Mouse (Mus musculus) intestine, embryonic 14.5 days (tissue): ENCODE data around the gene Nceh1. TPM values are rescaled to one million over a fixed set of nuclear protein-coding genes. Genes with fewer than 3 reads are reported as not detected.
A peak's percentile ranks its signal among the peaks of the same experiment; 100 is the strongest.

ENCODE experiments used
- ATAC-seq: fragments of 200-750 bp; cut with Nextera tagmentation; replicated peaks from 2 replicates; pipeline ENCODE4 v1.8.0; 2017; ENCODE audit warnings: low read depth, moderate number of reproducible peaks, moderate TSS enrichment, moderate library complexity; ENCODE audit not compliant: low FRiP score, low TSS enrichment
- DNase-seq: peaks from one replicate; pipeline ENCODE4 v3.0.0-alpha.2; 2018; ENCODE audit warnings: low spot score
- H3K27ac ChIP-seq: fragments of 300-500 bp; sonication (generic); 2 replicates; pipeline ENCODE4 v1.5.1; 2014; ENCODE audit warnings: low read depth, mild to moderate bottlenecking, control low read depth
- H3K27me3 ChIP-seq: fragments of 300-500 bp; sonication (generic); replicated peaks from 2 replicates; pipeline ENCODE4 v1.6.1; 2014; ENCODE audit warnings: low read length, control low read depth; ENCODE audit not compliant: control insufficient read depth, insufficient read depth
- H3K36me3 ChIP-seq: fragments of 300-500 bp; sonication (generic); 2 replicates; pipeline ENCODE4 v1.6.1; 2014; ENCODE audit warnings: low read length, control low read depth; ENCODE audit not compliant: control insufficient read depth, insufficient read depth
- H3K4me1 ChIP-seq: fragments of 300-500 bp; sonication (generic); replicated peaks from 2 replicates; pipeline ENCODE4 v1.6.1; 2014; ENCODE audit warnings: low read length, control low read depth, mixed read lengths; ENCODE audit not compliant: control insufficient read depth, insufficient read depth
- H3K4me2 ChIP-seq: fragments of 300-500 bp; sonication (generic); 2 replicates; pipeline ENCODE4 v1.6.1; 2014; ENCODE audit warnings: low read length
- H3K4me3 ChIP-seq: fragments of 300-500 bp; sonication (generic); 2 replicates; pipeline ENCODE4 v1.5.1; 2014; ENCODE audit warnings: low read depth, low read length, control low read depth, mixed read lengths
- H3K9ac ChIP-seq: fragments of 300-500 bp; sonication (generic); 2 replicates; pipeline ENCODE4 v1.6.1; 2014; ENCODE audit warnings: mild to moderate bottlenecking, low read length
- H3K9me3 ChIP-seq: fragments of 300-500 bp; sonication (generic); 2 replicates; pipeline ENCODE4 v1.6.1; 2016; ENCODE audit warnings: low read length, control low read depth; ENCODE audit not compliant: control insufficient read depth
- WGBS: fragments of 180-500 bp; shearing (Covaris S2); extraction: QIAGEN DNeasy Blood & Tissue Kit; methylation state at CpG from one replicate; pipeline ENCODE4 v1.1.7; 2014; 5-methylcytosine and 5-hydroxymethylcytosine counted together
- polyA plus RNA-seq: library from polyadenylated mRNA; unstranded; fragments of >200 nt; fragmentation: Nextera tagmentation; extraction: Ambion mirVana; gene quantifications from 2 replicates; pipeline ENCODE4 v1.2.1, GENCODE M21; 2014

The Nceh1 gene
- polyA plus RNA-seq, 1 experiment from 2014 or later = 6.5 TPM

- H3K9ac ChIP-seq = no peak overlapping the region
- H3K27ac ChIP-seq = no peak overlapping the region
- no peaks in the 10 kb centered on the region for H3K27me3 ChIP-seq
- 73% methylated on average over 1 of the region's 1 CpGs for WGBS
- no peaks in the 10 kb centered on the region for H3K4me1 ChIP-seq
- no peak overlapping the region for H3K4me3 ChIP-seq
- H3K9me3 ChIP-seq = no peaks in the 10 kb centered on the region
- no peak overlapping the region for H3K4me2 ChIP-seq
- no peak for DNase-seq
- no peak for ATAC-seq
- H3K36me3 ChIP-seq = no peaks in the 10 kb centered on the region
Measured at GRCm38 (mm10) chr3:27247785-27248184, 65.0 kb downstream of the Nceh1 start.

DNA sequence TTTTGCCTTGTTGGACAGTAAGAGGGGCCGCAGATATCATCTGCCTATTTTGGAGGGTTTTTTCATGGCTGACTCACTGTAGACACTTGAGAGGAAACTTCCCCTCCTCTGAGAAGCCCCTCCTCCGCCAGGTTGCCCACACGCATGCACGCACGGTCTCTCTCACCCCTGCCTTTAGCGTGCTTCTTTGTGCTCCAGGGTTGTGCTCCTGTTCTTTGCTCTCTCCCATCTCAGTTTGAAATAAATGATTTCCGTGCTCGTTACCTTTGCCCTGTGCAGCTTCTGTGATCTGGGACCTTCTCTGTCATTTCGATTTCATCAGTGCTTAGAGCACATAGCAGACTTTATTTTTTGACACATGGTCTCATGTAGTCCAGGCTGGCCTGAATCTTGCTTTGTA lies 66.3 kb downstream of the Nceh1 start:
- H3K4me3 ChIP-seq = no peak overlapping the region
- H3K27ac ChIP-seq = no peak overlapping the region
- no peaks in the 10 kb centered on the region for H3K36me3 ChIP-seq
- no peak for ATAC-seq
- DNase-seq = no peak
- no peak overlapping the region for H3K9ac ChIP-seq
- no peaks in the 10 kb centered on the region for H3K27me3 ChIP-seq
- no peak overlapping the region for H3K4me2 ChIP-seq
- H3K4me1 ChIP-seq = no peaks in the 10 kb centered on the region
- 85% methylated on average over 9 of the region's 9 CpGs for WGBS
- H3K9me3 ChIP-seq = no peaks in the 10 kb centered on the region

DNA sequence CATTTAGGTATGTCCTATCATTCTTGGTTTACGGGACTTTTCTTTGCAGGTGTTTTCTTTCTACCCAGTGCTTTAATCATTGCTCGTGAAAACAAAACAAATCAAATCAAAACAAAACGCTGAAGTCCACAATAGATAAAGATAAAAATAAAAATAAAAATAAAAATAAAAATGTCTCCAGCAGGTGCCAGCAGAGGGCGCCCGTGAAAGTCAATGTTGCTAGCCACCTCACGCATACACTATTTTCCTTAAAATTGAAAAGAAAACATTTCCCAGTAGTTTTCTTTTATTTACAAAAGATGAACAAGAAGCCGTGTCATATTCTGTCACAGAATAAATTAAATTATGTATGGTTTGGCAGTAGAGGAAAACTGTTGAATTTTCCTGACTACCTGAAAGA lies 68.2 kb downstream of the Nceh1 start:
- Histone ChIP-seq H3K9ac (no peak overlapping the region), H3K27me3 (no peaks in the 10 kb centered on the region), H3K9me3 (no peaks in the 10 kb centered on the region), H3K4me3 (no peak overlapping the region), H3K4me2 (no peak overlapping the region), H3K27ac (no peak overlapping the region), H3K36me3 (no peaks in the 10 kb centered on the region), H3K4me1 (no peaks in the 10 kb centered on the region)
- DNase-seq (no peak), ATAC-seq (no peak)
- WGBS = 41% methylated on average over 7 of the region's 7 CpGs

- no peak for ATAC-seq
- no peak overlapping the region for H3K27ac ChIP-seq
- DNase-seq = no peak
- H3K4me1 ChIP-seq = no peaks in the 10 kb centered on the region
- H3K36me3 ChIP-seq = no peaks in the 10 kb centered on the region
- 0 out of 2 replicates have a peak, but pooled peaks cover 2% of the 10 kb centered on the region for H3K9me3 ChIP-seq
- no peak overlapping the region for H3K9ac ChIP-seq
- no peak overlapping the region for H3K4me2 ChIP-seq
- H3K4me3 ChIP-seq = no peak overlapping the region
- WGBS = 90% methylated on average over 10 of the region's 10 CpGs
- H3K27me3 ChIP-seq = no peaks in the 10 kb centered on the region
Measured at GRCm38 (mm10) chr3:27258461-27258860, 75.7 kb downstream of the Nceh1 start.

DNA sequence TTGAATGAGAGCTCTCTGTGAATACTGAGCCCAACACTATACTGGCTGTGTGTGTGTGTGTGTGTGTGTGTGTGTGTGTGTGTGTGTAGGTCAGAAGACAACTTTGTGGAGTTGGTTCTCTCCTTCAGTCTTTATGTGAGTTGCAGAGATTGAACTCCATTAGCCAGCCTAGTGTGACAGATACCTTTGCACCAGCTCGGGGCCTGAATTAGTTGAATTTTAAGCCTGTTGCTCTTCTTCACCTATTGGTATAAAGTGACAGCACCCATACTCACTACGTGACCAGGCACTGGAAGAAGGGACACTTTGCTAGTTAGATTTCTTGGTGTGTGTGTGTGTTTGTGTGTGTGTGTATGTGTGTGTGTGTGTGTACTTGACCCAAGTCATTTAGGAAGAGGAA lies 77.6 kb downstream of the Nceh1 start:
- no peaks in the 10 kb centered on the region for H3K36me3 ChIP-seq
- 0 out of 2 replicates have a peak, but pooled peaks cover 2% of the 10 kb centered on the region for H3K9me3 ChIP-seq
- H3K27ac ChIP-seq = no peak overlapping the region
- no peaks in the 10 kb centered on the region for H3K27me3 ChIP-seq
- no peak overlapping the region for H3K4me3 ChIP-seq
- H3K9ac ChIP-seq = no peak overlapping the region
- no peak overlapping the region for H3K4me2 ChIP-seq
- no peak for ATAC-seq
- WGBS = 90% methylated on average over 2 of the region's 2 CpGs
- no peaks in the 10 kb centered on the region for H3K4me1 ChIP-seq
- no peak for DNase-seq

DNA sequence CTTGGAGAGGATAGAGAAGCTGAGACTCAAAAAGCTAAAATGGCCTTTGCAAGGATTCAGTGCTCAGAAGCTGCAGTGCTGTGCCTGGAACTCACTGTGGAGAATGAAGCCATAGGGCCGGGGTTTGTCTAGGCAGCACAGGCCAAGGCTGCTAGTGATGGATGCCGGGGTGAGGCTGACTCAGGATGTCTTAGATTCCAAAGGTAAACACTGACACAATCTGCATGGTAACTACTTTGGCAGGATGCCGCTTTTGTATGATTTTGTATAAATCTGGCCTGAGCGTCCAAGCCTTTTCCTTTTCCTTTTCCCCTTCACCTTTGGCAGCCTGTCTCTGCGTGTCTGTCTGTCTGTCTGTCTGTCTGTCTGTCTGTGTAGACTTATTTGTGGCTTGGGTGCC lies 84.6 kb downstream of the Nceh1 start:
- no peak overlapping the region for H3K4me3 ChIP-seq
- ATAC-seq (no peak), DNase-seq (no peak)
- H3K9me3 ChIP-seq = no peaks in the 10 kb centered on the region
- no peak overlapping the region for H3K9ac ChIP-seq
- no peaks in the 10 kb centered on the region; the same call in 1 of the 2 replicates for H3K4me1 ChIP-seq
- no peak overlapping the region for H3K4me2 ChIP-seq
- no peaks in the 10 kb centered on the region for H3K36me3 ChIP-seq
- no peaks in the 10 kb centered on the region for H3K27me3 ChIP-seq
- 42% methylated on average over 5 of the region's 5 CpGs for WGBS
- H3K27ac ChIP-seq = no peak overlapping the region

GRCm38 (mm10) chr3:27267887-27268286 lies 85.1 kb downstream of the Nceh1 start:
- no peak overlapping the region for H3K27ac ChIP-seq
- DNase-seq = no peak
- no peak for ATAC-seq
- H3K4me1 ChIP-seq = no peaks in the 10 kb centered on the region; the same call in 1 of the 2 replicates
- H3K27me3 ChIP-seq = no peaks in the 10 kb centered on the region
- H3K4me2 ChIP-seq = no peak overlapping the region
- 64% methylated on average over 4 of the region's 4 CpGs for WGBS
- H3K4me3 ChIP-seq = no peak overlapping the region
- H3K36me3 ChIP-seq = no peaks in the 10 kb centered on the region
- H3K9ac ChIP-seq = no peak overlapping the region
- H3K9me3 ChIP-seq = no peaks in the 10 kb centered on the region

DNA sequence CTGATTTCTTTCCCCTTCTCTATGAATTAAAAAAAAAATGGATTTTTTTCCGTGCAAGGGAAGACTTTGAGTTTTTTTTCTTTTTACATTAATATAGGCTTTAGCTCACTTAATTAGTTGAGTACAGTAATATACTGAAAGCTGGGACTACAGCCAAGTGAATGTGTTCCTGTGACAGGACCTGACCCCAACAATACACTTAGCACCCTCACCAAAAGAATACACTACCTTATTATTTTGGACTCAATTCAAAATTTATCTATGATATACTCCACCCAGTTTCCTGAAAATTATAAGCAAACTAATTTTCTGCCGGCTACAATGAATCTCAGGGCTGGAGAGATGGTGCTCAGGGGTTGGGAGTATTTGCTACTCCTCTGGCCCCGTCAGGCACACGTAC lies 86.4 kb downstream of the Nceh1 start:
- no peak overlapping the region for H3K9ac ChIP-seq
- H3K27me3 ChIP-seq = no peaks in the 10 kb centered on the region
- WGBS = 62% methylated on average over 4 of the region's 4 CpGs
- no peak overlapping the region for H3K4me2 ChIP-seq
- no peaks in the 10 kb centered on the region for H3K9me3 ChIP-seq
- ATAC-seq = no peak
- no peak overlapping the region for H3K27ac ChIP-seq
- H3K4me3 ChIP-seq = no peak overlapping the region
- H3K36me3 ChIP-seq = no peaks in the 10 kb centered on the region
- no peak for DNase-seq
- no peaks in the 10 kb centered on the region; the same call in 1 of the 2 replicates for H3K4me1 ChIP-seq

DNA sequence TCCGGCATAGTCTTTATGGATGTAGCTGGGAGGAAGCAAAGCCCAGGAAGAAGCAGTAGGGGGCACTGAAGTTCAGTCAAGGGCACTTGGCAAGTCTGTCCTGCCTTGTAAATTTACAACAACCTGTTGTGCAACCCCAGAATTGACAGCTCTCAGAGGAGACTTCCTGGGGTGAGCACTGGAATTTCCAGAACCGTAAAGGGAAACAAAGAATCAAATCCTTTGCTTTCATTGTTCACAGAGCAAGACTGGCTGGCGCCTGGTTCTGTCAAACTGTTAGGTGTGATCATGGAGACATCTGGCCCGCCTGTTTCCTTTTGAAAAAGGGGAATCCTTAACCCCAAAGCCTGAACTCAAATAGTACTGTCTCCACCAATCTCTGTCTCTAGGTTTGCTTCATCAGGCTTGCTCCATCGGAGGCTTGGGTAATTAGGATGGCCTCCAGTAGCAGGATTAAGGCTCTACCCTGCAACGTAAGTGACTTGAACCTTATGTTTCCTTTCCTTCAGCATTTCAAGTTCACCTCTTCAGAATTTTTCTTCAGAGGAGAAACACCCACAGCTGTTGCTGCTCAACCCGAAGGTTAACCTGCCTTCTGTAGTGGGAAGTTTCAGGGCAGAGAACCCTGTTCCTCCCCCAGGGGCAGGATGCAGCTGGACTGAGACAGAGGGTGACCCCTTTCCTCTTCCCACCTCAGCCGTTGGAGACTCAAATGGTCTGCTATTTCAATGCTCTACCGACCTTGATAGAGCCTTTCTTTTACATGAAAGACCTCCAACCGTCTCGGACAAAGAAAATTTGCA lies 87.6 kb downstream of the Nceh1 start:
- Histone ChIP-seq H3K27me3 (no peaks in the 10 kb centered on the region), H3K9me3 (no peaks in the 10 kb centered on the region), H3K4me1 (no peaks in the 10 kb centered on the region; the same call in 1 of the 2 replicates), H3K4me3 (no peak overlapping the region), H3K9ac (no peak overlapping the region), H3K27ac (0 out of 2 replicates have a peak overlapping the region, but pooled peaks have one; percentile 16), H3K36me3 (no peaks in the 10 kb centered on the region), H3K4me2 (no peak overlapping the region)
- 38% methylated on average over 11 of the region's 11 CpGs for WGBS
- DNase-seq (no peak), ATAC-seq (no peak)
